15 mouse cellular contexts compared by ENCODE assay signal in the genomic region with DNA sequence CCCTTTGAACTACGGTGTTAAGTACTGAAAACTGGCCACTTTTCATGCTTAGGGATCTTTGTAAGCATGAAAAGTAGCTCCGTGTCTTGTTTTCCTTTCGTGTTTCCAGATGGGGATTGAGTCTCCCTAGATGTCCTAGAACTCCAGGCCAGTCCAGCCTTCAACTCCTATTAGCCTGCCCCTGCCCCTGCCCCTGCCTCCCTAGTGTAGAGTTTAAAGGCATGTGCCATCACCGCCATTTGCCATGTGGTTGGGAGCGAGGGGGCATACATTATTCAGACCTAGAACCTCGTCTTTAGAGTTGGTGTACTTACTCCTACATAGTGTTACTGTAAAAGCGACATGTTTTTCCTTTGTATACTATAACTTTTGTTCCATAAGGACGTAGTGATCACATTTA. TPM values are rescaled to one million over a fixed set of nuclear protein-coding genes. Genes with fewer than 3 reads are reported as not detected.
DNase-seq lines count a peak whose midpoint lies in the region; ATAC-seq and TF ChIP-seq lines count a peak whose summit lies in the region.
"Not testable (repeated sequence)": the region's sequence is repeated elsewhere in the genome, so short reads cannot be mapped to it uniquely, and the experiment has no call there.
"Had no signal": no experiment of that assay in that cellular context is flagged by ENCODE, and none has a peak within 500 bp of the region (broad histone marks: within the 10 kb centered on the region; RNA-seq: fewer than 3 reads in every experiment).

No protein-coding gene starts in this region.

- not testable (repeated sequence) for H3K4me2 ChIP-seq in forebrain, postnatal 0 days (ENCODE audit: low read depth); hindbrain, embryonic 14.5 days (replicated peaks); kidney, embryonic 15.5 days; liver, embryonic 13.5 days; midbrain, embryonic 16.5 days (ENCODE audit: low read length); stomach, postnatal 0 days (replicated peaks; ENCODE audit: low read depth)

- ATAC-seq in erythroblast, adult 5-6 weeks (replicated peaks; ENCODE audit: low FRiP score, poor library complexity, severe bottlenecking) = peak; percentile 49
- ATAC-seq in forebrain, postnatal 0 days = peak; percentile 3; the same call in 1 of the 2 replicates
- peak; percentile 26 for ATAC-seq in hindbrain, embryonic 14.5 days (ENCODE audit: low FRiP score)
- ATAC-seq in kidney, embryonic 15.5 days (replicated peaks; ENCODE audit: low FRiP score) = peak; percentile 34
- peak; percentile 5; the same call in 1 of the 2 replicates for ATAC-seq in liver, embryonic 13.5 days (ENCODE audit: low read depth)
- 0 out of 2 replicates have a peak, but pooled peaks have one; percentile 3 for ATAC-seq in megakaryocyte, adult 5-6 weeks (ENCODE audit: poor library complexity, severe bottlenecking)
- peak; percentile 29 for ATAC-seq in midbrain, embryonic 16.5 days
- ATAC-seq in stomach, postnatal 0 days (ENCODE audit: low FRiP score, low TSS enrichment) = peak; percentile 14; the same call in 1 of the 2 replicates

- H3K9me3 ChIP-seq in forebrain, postnatal 0 days (ENCODE audit: low read length); hindbrain, embryonic 14.5 days (ENCODE audit: control insufficient read depth, low read length); kidney, embryonic 15.5 days (replicated peaks); liver, embryonic 13.5 days (replicated peaks); midbrain, embryonic 16.5 days (replicated peaks; ENCODE audit: control insufficient read depth, low read length, poor library complexity, severe bottlenecking); stomach, postnatal 0 days (ENCODE audit: control insufficient read depth, low read length): not testable (repeated sequence)

- WGBS in forebrain, postnatal 0 days = no CpG with 5 or more reads among the region's 8 CpGs
- WGBS in hindbrain, embryonic 14.5 days = no CpG with 5 or more reads among the region's 8 CpGs
- WGBS in kidney, embryonic 15.5 days = no CpG with 5 or more reads among the region's 8 CpGs
- WGBS in liver, embryonic 13.5 days (ENCODE audit: insufficient replicate concordance) = no CpG with 5 or more reads among the region's 8 CpGs
- WGBS in midbrain, embryonic 16.5 days = no CpG with 5 or more reads among the region's 8 CpGs
- WGBS in stomach, postnatal 0 days = no CpG with 5 or more reads among the region's 8 CpGs

- H3K27ac ChIP-seq in forebrain, postnatal 0 days (ENCODE audit: low read depth, low read length); hindbrain, embryonic 14.5 days; kidney, embryonic 15.5 days; liver, embryonic 13.5 days; midbrain, embryonic 16.5 days (ENCODE audit: low read length); stomach, postnatal 0 days (replicated peaks): not testable (repeated sequence)

- not testable (repeated sequence) for TF ChIP-seq EP300 in stomach, postnatal 0 days (optimal IDR thresholded peaks at IDR 0.05)

- H3K4me3 ChIP-seq in forebrain, postnatal 0 days (ENCODE audit: low read depth, low read length); hindbrain, embryonic 14.5 days (replicated peaks; ENCODE audit: low read length); kidney, embryonic 15.5 days (replicated peaks); liver, embryonic 13.5 days (replicated peaks); midbrain, embryonic 16.5 days (ENCODE audit: low read depth, low read length); stomach, postnatal 0 days (ENCODE audit: low read depth, low read length): not testable (repeated sequence)

- H3K36me3 ChIP-seq in forebrain, postnatal 0 days (ENCODE audit: insufficient read depth); hindbrain, embryonic 14.5 days (replicated peaks; ENCODE audit: control insufficient read depth, insufficient read depth); kidney, embryonic 15.5 days; liver, embryonic 13.5 days; midbrain, embryonic 16.5 days (ENCODE audit: control insufficient read depth, insufficient read depth, low read length); stomach, postnatal 0 days (ENCODE audit: control insufficient read depth, insufficient read depth, low read length): not testable (repeated sequence)

- not testable (repeated sequence) for TF ChIP-seq CTCF in forebrain, postnatal 0 days (IDR thresholded peaks at IDR 0.05; ENCODE audit: low read depth); stomach, postnatal 0 days (IDR thresholded peaks at IDR 0.05; ENCODE audit: low read depth)

- not testable (repeated sequence) for H3K27me3 ChIP-seq in forebrain, postnatal 0 days (ENCODE audit: insufficient read depth, low read length); hindbrain, embryonic 14.5 days (ENCODE audit: control insufficient read depth, insufficient read depth, low read length); kidney, embryonic 15.5 days; liver, embryonic 13.5 days; midbrain, embryonic 16.5 days (ENCODE audit: control insufficient read depth, insufficient read depth, low read depth, low read length); stomach, postnatal 0 days (ENCODE audit: control insufficient read depth, insufficient read depth, low read length)

- H3K9ac ChIP-seq in forebrain, postnatal 0 days; hindbrain, embryonic 14.5 days; kidney, embryonic 15.5 days; liver, embryonic 13.5 days; midbrain, embryonic 16.5 days (ENCODE audit: low read depth, low read length); stomach, postnatal 0 days (ENCODE audit: low read length): not testable (repeated sequence)

- not testable (repeated sequence) for DNase-seq in forebrain, postnatal 0 days; hindbrain, embryonic 14.5 days (ENCODE audit: low spot score); liver, embryonic 13.5 days; stomach, postnatal 0 days (ENCODE audit: low spot score)

- not testable (repeated sequence) for H3K4me1 ChIP-seq in forebrain, postnatal 0 days (ENCODE audit: insufficient read depth); hindbrain, embryonic 14.5 days (replicated peaks; ENCODE audit: control insufficient read depth, insufficient read depth, low read length); kidney, embryonic 15.5 days; liver, embryonic 13.5 days (replicated peaks); midbrain, embryonic 16.5 days (ENCODE audit: control insufficient read depth, insufficient read depth, low read length); stomach, postnatal 0 days (replicated peaks; ENCODE audit: control insufficient read depth, insufficient read depth)

RNA-seq across cellular contexts. Expression of a gene that starts 0.5 kb away (rescaled TPM):
- total RNA-seq in erythroblast, adult 5-6 weeks (2015; ENCODE audit: low replicate concordance) = 71.7 and 77.6 TPM in 2 replicates
- total RNA-seq in erythroblast, adult 5-6 weeks (2017; ENCODE audit: low replicate concordance) = 860 and 1,014 TPM in 2 replicates
- total RNA-seq in forebrain, postnatal 0 days (2014; rRNA removed) = 1.3 and 1.7 TPM in 2 replicates
- not detected in 2 replicates for polyA plus RNA-seq in forebrain, postnatal 0 days (2015; fragmentation: Nextera tagmentation; extraction: Ambion mirVana)
- polyA plus RNA-seq in hindbrain, embryonic 14.5 days (2014; fragmentation: Nextera tagmentation; extraction: Ambion mirVana) = not detected in 2 replicates
- not detected in 2 replicates for polyA plus RNA-seq in kidney, embryonic 15.5 days (2015; fragmentation: Nextera tagmentation; extraction: Ambion mirVana)
- not detected in 2 replicates for polyA plus RNA-seq in liver, embryonic 13.5 days (2015; fragmentation: Nextera tagmentation; extraction: Ambion mirVana)
- total RNA-seq in megakaryocyte, adult 5-6 weeks (2015) = 67.9 and 71.7 TPM in 2 replicates
- 1,995 and 3,050 TPM in 2 replicates for total RNA-seq in megakaryocyte, adult 5-6 weeks (2017)
- polyA plus RNA-seq in midbrain, embryonic 16.5 days (2015; fragmentation: Nextera tagmentation; extraction: Ambion mirVana) = 3.7 TPM in 1 of 2 replicates, not detected in the other
- 1.1 TPM in 1 of 2 replicates, not detected in the other for polyA plus RNA-seq in stomach, postnatal 0 days (2015; fragmentation: Nextera tagmentation; extraction: Ambion mirVana)
- polyA plus RNA-seq: cortical plate, adult 2 months; stomach, embryonic 14.5 days; thymus, adult 2 months; urinary bladder, adult 2 months had no signal

RNA-seq across cellular contexts. Expression of a gene that starts 0.8 kb away (rescaled TPM):
- total RNA-seq in erythroblast, adult 5-6 weeks (2015; ENCODE audit: low replicate concordance) = 63.1 and 86.1 TPM in 2 replicates
- 517 TPM in 1 of 2 replicates, not detected in the other for total RNA-seq in erythroblast, adult 5-6 weeks (2017; ENCODE audit: low replicate concordance)
- 1.0 TPM in 1 of 2 replicates, not detected in the other for total RNA-seq in forebrain, postnatal 0 days (2014; rRNA removed)
- 1.6 TPM in 1 of 2 replicates, not detected in the other for polyA plus RNA-seq in forebrain, postnatal 0 days (2015; fragmentation: Nextera tagmentation; extraction: Ambion mirVana)
- not detected in 2 replicates for polyA plus RNA-seq in hindbrain, embryonic 14.5 days (2014; fragmentation: Nextera tagmentation; extraction: Ambion mirVana)
- 1.8 and 5.5 TPM in 2 replicates for polyA plus RNA-seq in kidney, embryonic 15.5 days (2015; fragmentation: Nextera tagmentation; extraction: Ambion mirVana)
- polyA plus RNA-seq in liver, embryonic 13.5 days (2015; fragmentation: Nextera tagmentation; extraction: Ambion mirVana) = 1.4 and 1.6 TPM in 2 replicates
- 149 and 256 TPM in 2 replicates for total RNA-seq in megakaryocyte, adult 5-6 weeks (2015)
- total RNA-seq in megakaryocyte, adult 5-6 weeks (2017) = 2,161 and 2,311 TPM in 2 replicates
- not detected in 2 replicates for polyA plus RNA-seq in midbrain, embryonic 16.5 days (2015; fragmentation: Nextera tagmentation; extraction: Ambion mirVana)
- polyA plus RNA-seq in stomach, postnatal 0 days (2015; fragmentation: Nextera tagmentation; extraction: Ambion mirVana) = 0.95 and 1.1 TPM in 2 replicates
- total RNA-seq: ES-E14; heart, postnatal 10 days had no signal
- polyA plus RNA-seq: cortical plate, adult 2 months; lung, adult 2 months; stomach, embryonic 14.5 days; thymus, adult 2 months; urinary bladder, adult 2 months had no signal

RNA-seq across cellular contexts. Expression of a gene that starts 1.1 kb away (rescaled TPM):
- total RNA-seq in erythroblast, adult 5-6 weeks (2015; ENCODE audit: low replicate concordance) = 197 and 261 TPM in 2 replicates
- total RNA-seq in erythroblast, adult 5-6 weeks (2017; ENCODE audit: low replicate concordance) = 24.3 and 156 TPM in 2 replicates
- 214 and 268 TPM in 2 replicates for total RNA-seq in forebrain, postnatal 0 days (2014; rRNA removed)
- 4.6 and 5.2 TPM in 2 replicates for polyA plus RNA-seq in forebrain, postnatal 0 days (2015; fragmentation: Nextera tagmentation; extraction: Ambion mirVana)
- polyA plus RNA-seq in hindbrain, embryonic 14.5 days (2014; fragmentation: Nextera tagmentation; extraction: Ambion mirVana) = 3.5 and 3.6 TPM in 2 replicates
- polyA plus RNA-seq in kidney, embryonic 15.5 days (2015; fragmentation: Nextera tagmentation; extraction: Ambion mirVana) = 19.6 and 28.7 TPM in 2 replicates
- polyA plus RNA-seq in liver, embryonic 13.5 days (2015; fragmentation: Nextera tagmentation; extraction: Ambion mirVana) = 22.0 and 34.4 TPM in 2 replicates
- 340 and 370 TPM in 2 replicates for total RNA-seq in megakaryocyte, adult 5-6 weeks (2015)
- total RNA-seq in megakaryocyte, adult 5-6 weeks (2017) = 37.2 and 71.4 TPM in 2 replicates
- polyA plus RNA-seq in midbrain, embryonic 16.5 days (2015; fragmentation: Nextera tagmentation; extraction: Ambion mirVana) = 3.4 and 3.5 TPM in 2 replicates
- 7.7 and 9.9 TPM in 2 replicates for polyA plus RNA-seq in stomach, postnatal 0 days (2015; fragmentation: Nextera tagmentation; extraction: Ambion mirVana)

RNA-seq across cellular contexts. Expression of a gene that starts 20.9 kb away (rescaled TPM):
- total RNA-seq in erythroblast, adult 5-6 weeks (2015; ENCODE audit: low replicate concordance) = 6.9 and 21.5 TPM in 2 replicates
- 699 and 712 TPM in 2 replicates for total RNA-seq in erythroblast, adult 5-6 weeks (2017; ENCODE audit: low replicate concordance)
- total RNA-seq in forebrain, postnatal 0 days (2014; rRNA removed) = 2,245 and 2,544 TPM in 2 replicates
- polyA plus RNA-seq in forebrain, postnatal 0 days (2015; fragmentation: Nextera tagmentation; extraction: Ambion mirVana) = 2.4 and 5.0 TPM in 2 replicates
- 5.5 and 8.9 TPM in 2 replicates for polyA plus RNA-seq in hindbrain, embryonic 14.5 days (2014; fragmentation: Nextera tagmentation; extraction: Ambion mirVana)
- polyA plus RNA-seq in kidney, embryonic 15.5 days (2015; fragmentation: Nextera tagmentation; extraction: Ambion mirVana) = 17.2 and 18.2 TPM in 2 replicates
- 14.8 and 21.6 TPM in 2 replicates for polyA plus RNA-seq in liver, embryonic 13.5 days (2015; fragmentation: Nextera tagmentation; extraction: Ambion mirVana)
- 60.0 and 63.1 TPM in 2 replicates for total RNA-seq in megakaryocyte, adult 5-6 weeks (2015)
- 1,683 and 2,067 TPM in 2 replicates for total RNA-seq in megakaryocyte, adult 5-6 weeks (2017)
- polyA plus RNA-seq in midbrain, embryonic 16.5 days (2015; fragmentation: Nextera tagmentation; extraction: Ambion mirVana) = 2.6 and 2.8 TPM in 2 replicates
- 4.0 and 4.6 TPM in 2 replicates for polyA plus RNA-seq in stomach, postnatal 0 days (2015; fragmentation: Nextera tagmentation; extraction: Ambion mirVana)

RNA-seq across cellular contexts. Expression of a gene that starts 22.2 kb away (rescaled TPM):
- 40.2 and 52.7 TPM in 2 replicates for total RNA-seq in erythroblast, adult 5-6 weeks (2015; ENCODE audit: low replicate concordance)
- 924 and 2,814 TPM in 2 replicates for total RNA-seq in erythroblast, adult 5-6 weeks (2017; ENCODE audit: low replicate concordance)
- 584 and 748 TPM in 2 replicates for total RNA-seq in forebrain, postnatal 0 days (2014; rRNA removed)
- polyA plus RNA-seq in forebrain, postnatal 0 days (2015; fragmentation: Nextera tagmentation; extraction: Ambion mirVana) = 655 and 1,288 TPM in 2 replicates
- 574 and 576 TPM in 2 replicates for polyA plus RNA-seq in hindbrain, embryonic 14.5 days (2014; fragmentation: Nextera tagmentation; extraction: Ambion mirVana)
- polyA plus RNA-seq in kidney, embryonic 15.5 days (2015; fragmentation: Nextera tagmentation; extraction: Ambion mirVana) = 3,941 and 3,959 TPM in 2 replicates
- 4,833 and 5,264 TPM in 2 replicates for polyA plus RNA-seq in liver, embryonic 13.5 days (2015; fragmentation: Nextera tagmentation; extraction: Ambion mirVana)
- total RNA-seq in megakaryocyte, adult 5-6 weeks (2015) = 111 and 142 TPM in 2 replicates
- total RNA-seq in megakaryocyte, adult 5-6 weeks (2017) = 857 and 1,070 TPM in 2 replicates
- polyA plus RNA-seq in midbrain, embryonic 16.5 days (2015; fragmentation: Nextera tagmentation; extraction: Ambion mirVana) = 276 and 359 TPM in 2 replicates
- polyA plus RNA-seq in stomach, postnatal 0 days (2015; fragmentation: Nextera tagmentation; extraction: Ambion mirVana) = 1,237 and 1,874 TPM in 2 replicates
